Mouse (Mus musculus) macrophage (primary cell): ENCODE measurements around the gene Fxyd3. TPM values are rescaled to one million over a fixed set of nuclear protein-coding genes. Genes with fewer than 3 reads are reported as not detected.

Experiments
- H3K27ac ChIP-seq: fragments of 350-480 bp; formaldehyde crosslinking; 2 replicates; pipeline ENCODE4 v1.9.0; 2021
- H3K36me3 ChIP-seq: fragments of 350-480 bp; formaldehyde crosslinking; 2 replicates; pipeline ENCODE4 v1.9.0; 2021; ENCODE audit errors: inconsistent target
- H3K4me3 ChIP-seq: fragments of 350-480 bp; formaldehyde crosslinking; 2 replicates; pipeline ENCODE4 v1.9.0; 2021; ENCODE audit errors: inconsistent target
- H3K79me2 ChIP-seq: fragments of 350-480 bp; formaldehyde crosslinking; 2 replicates; pipeline ENCODE4 v1.9.0; 2021; ENCODE audit errors: inconsistent target
- WGBS: methylation state at CpG from one replicate; pipeline ENCODE4 v1.1.7; 2026; ENCODE audit warnings: inconsistent platforms; ENCODE audit not compliant: missing documents; 5-methylcytosine and 5-hydroxymethylcytosine counted together
- polyA plus RNA-seq: library from polyadenylated mRNA; stranded (reverse); fragments of 250-400 nt; gene quantifications from 3 replicates; pipeline ENCODE4 v1.2.4, GENCODE M21; 2018; ENCODE audit warnings: inconsistent platforms

The Fxyd3 gene
- polyA plus RNA-seq, 1 experiment from 2014 or later: not detected

DNA sequence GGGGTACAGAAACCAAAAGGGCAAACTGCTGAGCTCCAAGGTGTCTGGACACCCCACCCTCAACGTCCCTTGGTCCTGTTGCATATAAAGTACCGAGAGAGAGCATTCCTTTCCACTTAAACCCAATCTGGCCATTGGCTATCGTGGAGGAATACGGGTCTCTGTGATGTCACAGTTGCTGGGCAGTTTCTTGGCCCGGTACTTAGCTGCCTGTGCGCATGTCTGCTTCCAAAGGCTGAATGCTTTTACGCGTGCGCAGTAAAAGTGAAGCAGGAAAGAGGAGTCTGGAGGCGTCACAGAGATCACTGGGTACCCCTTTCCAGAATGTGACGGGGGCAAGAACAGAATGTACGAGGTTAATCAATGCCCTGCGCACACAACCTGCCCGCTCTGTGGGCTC is 7.0 kb downstream of the Fxyd3 start:
- no peak overlapping the region for H3K4me3 ChIP-seq
- no peaks in the 10 kb centered on the region for H3K79me2 ChIP-seq
- H3K27ac ChIP-seq: no peak overlapping the region
- no peaks in the 10 kb centered on the region for H3K36me3 ChIP-seq
- WGBS: 89% methylated on average over 14 of the region's 14 CpGs

DNA sequence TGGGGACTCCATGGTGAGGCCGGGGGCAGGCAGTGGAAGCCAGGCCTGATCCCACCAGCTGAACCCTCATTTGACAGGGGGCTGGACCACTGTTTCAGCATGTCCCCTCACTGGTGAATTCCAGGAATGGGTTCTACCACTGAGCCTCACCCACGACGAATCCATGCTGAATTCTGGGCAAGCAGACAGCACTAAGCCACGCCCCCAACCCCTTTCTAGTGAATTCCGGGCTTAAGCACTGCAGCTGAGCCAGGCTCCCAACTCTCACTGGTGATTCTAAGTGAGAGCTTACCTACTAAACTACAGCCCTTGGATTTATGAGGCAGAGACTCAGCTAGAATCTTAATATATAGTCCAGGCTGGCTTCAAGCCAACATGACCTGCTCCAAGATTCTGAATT is 8.7 kb downstream of the Fxyd3 start:
- no peaks in the 10 kb centered on the region for H3K36me3 ChIP-seq
- no peaks in the 10 kb centered on the region for H3K79me2 ChIP-seq
- no peak overlapping the region for H3K4me3 ChIP-seq
- 74% methylated on average over 5 of the region's 5 CpGs for WGBS
- H3K27ac ChIP-seq: no peak overlapping the region

DNA sequence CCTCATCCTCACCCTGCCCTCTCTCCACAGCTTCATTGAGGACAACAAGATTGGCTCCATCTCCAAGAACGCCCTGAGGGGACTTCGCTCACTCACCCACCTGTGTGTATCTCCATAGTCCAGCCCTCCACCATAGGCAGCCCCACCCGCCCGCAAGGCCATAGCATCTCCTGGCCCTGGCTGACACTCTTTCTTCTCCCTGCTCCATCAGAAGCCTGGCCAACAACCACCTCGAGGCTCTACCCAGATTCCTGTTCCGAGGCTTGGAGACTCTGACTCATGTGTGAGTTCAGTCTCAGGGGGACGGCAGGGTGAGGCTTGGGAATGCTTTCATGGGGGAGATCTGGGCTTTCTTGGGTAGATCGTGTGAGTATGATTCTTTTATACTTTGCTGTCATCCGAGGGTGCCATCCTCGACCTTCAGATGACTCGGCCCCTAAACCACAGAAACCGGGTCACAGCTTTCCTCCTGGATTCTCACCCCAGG is 13.4 kb downstream of the Fxyd3 start:
- Histone ChIP-seq H3K27ac (no peak overlapping the region), H3K79me2 (no peaks in the 10 kb centered on the region), H3K4me3 (no peak overlapping the region), H3K36me3 (no peaks in the 10 kb centered on the region)
- 87% methylated on average over 12 of the region's 12 CpGs for WGBS

DNA sequence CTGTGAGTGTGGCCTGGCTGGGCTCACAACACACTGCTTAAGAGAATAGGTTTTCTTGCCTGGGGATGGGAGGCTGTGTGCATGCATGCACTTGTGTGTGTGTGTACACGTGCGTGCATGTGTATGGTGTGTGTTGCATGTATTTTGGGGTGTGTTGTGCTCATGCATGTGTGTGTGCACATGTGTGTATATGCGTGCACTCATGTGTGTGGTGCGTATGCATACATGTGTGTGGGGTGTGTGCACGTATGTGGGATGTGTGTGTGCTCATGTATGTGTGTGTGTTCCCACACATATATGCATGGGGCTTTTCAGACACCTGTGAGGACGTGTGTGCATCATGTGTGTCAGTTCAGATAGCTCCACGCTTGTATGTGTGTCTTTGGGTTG is 15.9 kb downstream of the Fxyd3 start:
- Histone ChIP-seq H3K4me3 (no peak overlapping the region), H3K79me2 (no peaks in the 10 kb centered on the region), H3K27ac (no peak overlapping the region), H3K36me3 (no peaks in the 10 kb centered on the region)
- 98% methylated on average over 7 of the region's 7 CpGs for WGBS

DNA sequence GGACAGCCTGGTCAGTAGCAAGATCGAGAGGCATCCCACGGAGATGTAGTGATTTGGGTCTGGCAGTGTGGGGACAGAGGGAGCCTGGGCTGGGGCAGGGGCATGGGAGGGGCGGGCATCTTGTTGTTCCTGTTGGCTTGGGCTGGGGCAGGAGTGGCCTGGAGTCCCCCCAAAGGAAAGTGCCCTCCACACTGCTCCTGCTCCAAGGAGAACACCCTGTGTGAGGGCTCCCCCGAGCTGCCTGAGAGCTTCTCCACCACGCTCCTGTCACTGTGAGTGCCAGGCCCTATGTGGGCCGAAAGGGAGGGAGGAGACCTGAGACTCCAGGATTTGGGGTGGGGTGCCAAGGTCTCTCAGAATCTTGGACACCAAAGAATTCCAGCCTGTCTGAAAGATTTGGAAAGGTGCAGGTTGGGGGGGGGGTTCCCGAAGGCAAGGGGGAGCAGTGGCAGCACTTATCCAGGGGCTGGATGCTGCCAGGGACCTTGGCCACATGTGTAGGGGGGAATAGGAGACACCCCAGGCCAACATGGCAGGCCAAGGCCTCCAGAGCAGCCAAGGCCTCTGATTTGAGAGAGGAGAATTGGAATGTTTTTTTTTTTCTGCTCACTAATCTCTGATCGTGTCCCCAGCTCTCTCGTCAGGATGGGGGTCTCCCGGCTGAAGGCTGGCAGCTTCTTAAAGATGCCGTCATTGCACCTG is 16.4 kb downstream of the Fxyd3 start:
- H3K36me3 ChIP-seq: no peaks in the 10 kb centered on the region
- H3K27ac ChIP-seq: no peak overlapping the region
- no peaks in the 10 kb centered on the region for H3K79me2 ChIP-seq
- WGBS: 94% methylated on average over 11 of the region's 11 CpGs
- no peak overlapping the region for H3K4me3 ChIP-seq

DNA sequence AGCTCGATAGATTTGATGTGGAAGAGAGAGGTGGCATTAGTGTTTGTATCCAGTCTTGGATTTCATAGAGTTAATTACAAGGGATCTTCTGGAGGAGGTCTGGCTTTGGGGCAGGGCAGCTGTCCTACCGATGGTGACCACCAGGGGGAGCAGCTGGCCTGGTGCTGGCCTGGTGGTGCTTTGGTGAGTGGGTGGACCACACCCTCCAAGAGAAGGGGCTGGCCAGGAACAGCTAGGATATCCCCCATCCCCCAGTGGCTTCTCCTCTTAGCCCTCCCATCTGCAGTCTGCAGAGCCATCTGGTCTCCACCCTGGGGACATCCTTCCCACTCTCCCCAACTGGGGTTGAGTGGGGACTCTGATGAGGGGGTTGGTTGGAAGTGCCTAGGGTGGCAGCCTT is 17.4 kb downstream of the Fxyd3 start, which contains the start of gene Lgi4:
Lgi4 (plus strand) TSS at position 235 of the 400 bp plus-strand sequence.
- H3K27ac ChIP-seq: no peak within 1 kb of the TSS
- WGBS: 0% methylated on average over 2 of the region's 2 CpGs
- no peaks in the 10 kb centered on the region for H3K36me3 ChIP-seq
- H3K4me3 ChIP-seq: no peak within 1 kb of the TSS
- H3K79me2 ChIP-seq: no peaks in the 10 kb centered on the region

DNA sequence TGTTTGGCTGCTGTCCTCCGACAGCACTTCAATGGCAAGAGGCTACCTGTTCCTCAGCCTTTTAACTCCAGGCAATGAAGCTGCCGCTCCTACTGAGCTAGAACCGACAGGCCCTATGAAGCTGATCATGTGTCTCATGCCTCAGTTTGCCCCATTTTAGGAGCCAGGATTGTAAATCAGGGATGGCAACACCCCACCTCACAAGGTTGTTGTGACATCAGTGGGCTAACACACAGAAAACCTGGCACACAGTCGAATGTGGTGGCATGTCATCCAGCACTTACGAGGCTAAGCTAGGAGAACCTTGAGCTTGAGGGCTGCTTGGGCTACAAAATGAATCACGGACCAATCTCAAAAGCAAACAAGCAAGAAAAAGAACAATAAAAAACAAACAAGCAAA is 18.3 kb downstream of the Fxyd3 start:
- Histone ChIP-seq H3K79me2 (no peaks in the 10 kb centered on the region), H3K4me3 (no peak overlapping the region), H3K27ac (no peak overlapping the region), H3K36me3 (no peaks in the 10 kb centered on the region)
- 88% methylated on average over 6 of the region's 6 CpGs for WGBS

DNA sequence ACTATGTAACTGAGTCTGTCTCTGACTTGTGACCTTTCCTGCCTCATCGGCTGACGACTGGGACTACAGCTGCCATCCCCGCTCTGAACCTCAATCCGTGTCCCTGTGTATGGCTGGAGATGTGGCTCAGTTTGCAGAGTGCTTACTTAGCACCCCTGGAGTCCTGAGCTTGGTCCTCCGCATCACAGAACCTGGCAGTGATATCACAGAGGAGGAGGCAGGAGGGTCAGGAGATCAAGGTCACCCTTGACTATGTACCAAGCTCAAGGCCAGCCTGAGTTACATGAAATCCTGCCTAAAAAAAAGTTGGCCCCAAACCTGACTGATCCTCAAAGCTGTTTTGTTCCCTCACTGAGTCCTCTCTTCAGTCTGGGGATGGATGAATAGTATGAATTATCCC is 18.8 kb downstream of the Fxyd3 start:
- H3K79me2 ChIP-seq: no peaks in the 10 kb centered on the region
- no peak overlapping the region for H3K4me3 ChIP-seq
- 100% methylated on average over 5 of the region's 5 CpGs for WGBS
- no peaks in the 10 kb centered on the region for H3K36me3 ChIP-seq
- no peak overlapping the region for H3K27ac ChIP-seq

DNA sequence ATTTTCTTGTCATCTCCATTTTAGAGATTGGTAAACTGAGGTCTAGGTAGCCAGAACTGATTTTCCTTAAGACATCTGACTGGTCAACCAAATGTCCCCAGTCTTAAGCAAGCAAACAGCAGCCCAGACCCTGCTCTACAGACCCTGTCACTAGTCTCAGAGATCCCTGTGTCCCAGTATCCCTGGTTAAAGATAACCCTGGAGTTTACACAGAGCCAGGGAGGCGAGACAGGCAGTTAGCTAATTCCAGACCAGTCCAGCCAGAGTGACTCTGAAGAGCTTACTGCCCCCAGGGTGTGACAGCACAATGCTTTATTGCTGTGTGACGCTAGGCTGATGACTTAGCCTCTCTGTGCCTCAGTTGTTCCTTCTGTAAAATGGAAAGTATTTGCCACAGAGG is 19.4 kb downstream of the Fxyd3 start, which contains the start of gene Fxyd1:
Fxyd1 (minus strand) TSS at position 129 of the 400 bp plus-strand sequence.
- 93% methylated on average over 2 of the region's 2 CpGs for WGBS
- Histone ChIP-seq H3K27ac (no peak within 1 kb of the TSS), H3K79me2 (no peaks in the 10 kb centered on the region), H3K36me3 (no peaks in the 10 kb centered on the region), H3K4me3 (no peak within 1 kb of the TSS)

DNA sequence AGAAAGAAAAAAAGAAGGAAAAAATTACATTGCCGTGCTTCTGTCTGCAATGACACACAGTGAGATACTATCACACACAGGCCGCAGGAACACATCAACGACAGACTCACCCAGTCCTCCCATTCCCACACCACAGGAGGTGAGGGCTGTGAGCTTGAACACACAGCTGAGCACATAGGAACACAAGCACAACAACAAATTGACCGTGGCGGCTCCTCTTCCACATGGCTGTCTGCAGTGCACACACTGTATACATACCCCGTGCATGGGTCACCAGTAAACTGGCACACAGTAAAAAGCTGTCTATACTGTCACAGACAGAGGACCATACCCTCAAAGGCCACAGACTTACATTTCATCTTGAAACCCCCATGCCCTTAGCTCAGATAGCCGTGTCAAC is 20.1 kb downstream of the Fxyd3 start:
- Histone ChIP-seq H3K4me3 (no peak overlapping the region), H3K27ac (no peak overlapping the region), H3K36me3 (no peaks in the 10 kb centered on the region), H3K79me2 (no peaks in the 10 kb centered on the region)
- WGBS: 88% methylated on average over 7 of the region's 7 CpGs

DNA sequence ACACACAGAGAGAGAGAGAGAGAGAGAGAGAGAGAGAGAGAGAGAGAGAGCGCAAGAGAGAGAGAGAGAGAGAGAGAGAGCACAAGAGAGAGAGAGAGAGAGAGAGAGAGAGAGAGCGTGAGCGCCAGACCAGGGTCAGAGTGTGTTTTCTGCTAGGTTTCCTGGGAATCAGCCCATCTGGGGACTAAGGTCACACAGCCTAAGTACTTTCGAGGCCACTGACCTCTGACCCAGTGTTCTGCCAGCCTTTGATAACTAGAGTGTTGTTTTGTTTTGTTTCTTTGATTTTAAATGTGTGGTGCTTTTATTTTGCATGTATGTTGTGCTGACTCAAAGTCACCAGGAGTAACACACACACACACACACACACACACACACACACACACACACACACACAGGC is 20.6 kb downstream of the Fxyd3 start:
- Histone ChIP-seq H3K4me3 (no peak overlapping the region), H3K36me3 (no peaks in the 10 kb centered on the region), H3K79me2 (no peaks in the 10 kb centered on the region), H3K27ac (no peak overlapping the region)
- WGBS: no CpG with 5 or more reads among the region's 4 CpGs

DNA sequence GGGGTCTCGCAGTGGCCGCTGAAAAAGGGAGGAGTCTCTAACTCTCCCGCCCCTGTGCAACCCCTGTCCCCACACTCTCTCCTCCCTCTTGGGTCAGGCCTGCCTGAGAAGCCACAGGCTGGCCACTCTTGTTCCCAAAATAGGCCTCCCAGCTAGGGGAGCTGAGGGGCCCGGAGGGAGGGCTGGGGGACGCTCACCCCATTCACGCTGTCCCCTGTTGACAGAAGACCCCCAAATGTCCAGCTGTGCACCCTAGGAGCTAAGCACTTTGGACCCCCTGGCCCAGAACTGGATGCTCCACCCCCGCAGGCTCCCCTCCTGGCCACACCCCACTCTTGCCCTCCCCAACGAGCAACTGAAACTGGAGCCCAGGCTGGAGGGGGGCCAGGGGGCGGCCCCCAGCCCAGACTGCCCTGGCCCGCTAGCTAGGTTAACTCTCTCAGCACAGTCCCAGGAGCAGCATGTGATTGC is 21.1 kb downstream of the Fxyd3 start:
- 47% methylated on average over 6 of the region's 10 CpGs for WGBS
- no peaks in the 10 kb centered on the region for H3K79me2 ChIP-seq
- H3K27ac ChIP-seq: no peak overlapping the region
- H3K4me3 ChIP-seq: no peak overlapping the region
- no peaks in the 10 kb centered on the region for H3K36me3 ChIP-seq

DNA sequence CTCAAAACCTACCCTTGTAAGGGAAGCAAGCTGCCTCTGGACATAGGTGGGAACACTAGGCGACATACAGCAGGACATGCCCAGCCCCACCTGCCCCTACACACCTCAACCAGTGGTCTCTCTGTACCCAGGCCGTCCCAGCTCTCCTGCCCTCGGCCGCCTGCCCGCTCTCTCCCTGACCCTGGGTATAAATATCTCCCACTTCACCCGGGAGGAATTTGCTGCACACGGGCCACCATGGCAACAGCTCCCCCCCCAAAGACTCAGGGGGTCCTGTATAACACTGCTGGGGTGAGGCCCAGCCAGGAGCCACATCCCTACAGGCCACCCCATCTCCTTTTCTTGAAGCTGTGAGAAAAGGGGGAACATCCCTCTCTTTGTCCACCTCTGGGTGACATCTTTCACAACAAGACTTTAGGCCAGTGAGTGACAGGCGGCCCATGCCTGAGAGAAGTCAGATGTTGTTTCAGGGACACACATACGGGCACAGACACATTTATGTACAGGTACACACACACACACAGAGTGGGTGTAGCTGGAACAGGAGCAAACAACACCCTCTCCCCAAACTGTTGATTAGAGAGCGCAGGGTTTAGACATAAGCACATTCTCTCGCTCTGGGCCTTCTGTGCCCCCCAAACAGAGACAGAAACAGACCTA is 21.7 kb downstream of the Fxyd3 start:
- H3K27ac ChIP-seq: no peak overlapping the region

DNA sequence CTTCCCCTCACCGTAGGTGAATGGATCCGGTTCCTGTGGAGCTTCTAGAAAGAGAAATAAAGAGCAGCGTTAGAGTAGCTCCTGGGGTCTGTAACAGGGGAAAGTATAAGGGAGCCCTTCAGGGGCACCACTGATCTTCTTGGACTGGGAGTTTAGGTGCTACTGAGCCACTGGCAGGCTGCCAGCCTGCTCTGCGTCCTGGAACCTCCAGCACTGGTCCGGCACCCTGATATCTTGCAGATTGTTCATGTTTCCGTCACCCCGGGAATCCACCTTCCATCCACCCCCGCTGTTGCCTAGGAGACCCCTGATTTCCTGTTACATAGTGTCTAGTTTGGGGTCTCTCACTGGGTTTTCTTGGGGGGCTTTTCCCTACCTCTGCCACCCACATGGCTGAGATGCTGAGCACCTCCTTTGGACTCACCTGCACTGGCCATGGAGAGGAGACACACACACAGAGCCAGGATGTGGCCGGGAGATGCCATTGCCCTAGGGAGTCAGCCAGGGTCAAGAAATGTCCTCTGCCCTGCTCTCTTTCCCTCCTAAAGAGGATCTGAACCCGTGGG is 22.5 kb downstream of the Fxyd3 start:
- H3K79me2 ChIP-seq: no peaks in the 10 kb centered on the region
- H3K4me3 ChIP-seq: no peak overlapping the region
- H3K36me3 ChIP-seq: no peaks in the 10 kb centered on the region
- no peak overlapping the region for H3K27ac ChIP-seq
- 82% methylated on average over 10 of the region's 10 CpGs for WGBS

More for the DNA sequence above, 21.7 kb downstream of the Fxyd3 start:
- Histone ChIP-seq H3K79me2 (no peaks in the 10 kb centered on the region), H3K36me3 (no peaks in the 10 kb centered on the region), H3K4me3 (no peak overlapping the region)
- 89% methylated on average over 11 of the region's 11 CpGs for WGBS
